Mouse (Mus musculus): ENCODE data around the gene Il1rn.

GRCm38 (mm10) chr2:24366214-24366975, 29.7 kb downstream of the Il1rn start:
- TF ChIP-seq EP300 (IDR thresholded peaks at IDR 0.05; ENCODE audit: insufficient read depth, low read depth, low read length) (no peak), CTCF (IDR thresholded peaks at IDR 0.05; ENCODE audit: low read depth, low read length) (no peak), POLR2A (IDR thresholded peaks at IDR 0.05; ENCODE audit: insufficient read depth, low read length) (no peak)

Data from ES-Bruce4 (cell line).